Mouse (Mus musculus) WW6 (cell line): ENCODE data around the gene Dnajb4.

ENCODE experiments used
- DNase-seq: peaks from one replicate; pipeline ENCODE4 v3.0.0-alpha.2; 2013; ENCODE audit warnings: low read depth, low spot score

The Dnajb4 gene

GRCm38 (mm10) chr3:152172322-152172935, 37.7 kb downstream of the Dnajb4 start:
- DNase-seq = no peak

GRCm38 (mm10) chr3:152171862-152172261, 38.2 kb downstream of the Dnajb4 start:
- no peak for DNase-seq

GRCm38 (mm10) chr3:152171236-152171635, 38.9 kb downstream of the Dnajb4 start:
- DNase-seq = no peak

- DNase-seq = no peak
These were observed 39.7 kb downstream of the Dnajb4 start for GRCm38 (mm10) chr3:152170407-152170806.

GRCm38 (mm10) chr3:152168007-152168406, 42.1 kb downstream of the Dnajb4 start:
- no peak for DNase-seq

GRCm38 (mm10) chr3:152166699-152167451, 43.2 kb downstream of the Dnajb4 start:
- no peak for DNase-seq

- no peak for DNase-seq
These were observed 44.0 kb downstream of the Dnajb4 start, which contains the start of gene Gipc2 for GRCm38 (mm10) chr3:152166099-152166423. Gene Gipc2, minus strand, starts transcription at chr3:152166230.

GRCm38 (mm10) chr3:152165351-152166098, 44.6 kb downstream of the Dnajb4 start:
- peak; percentile 75 for DNase-seq

GRCm38 (mm10) chr3:152165014-152165350, 45.1 kb downstream of the Dnajb4 start:
- DNase-seq = no peak

- DNase-seq = no peak
These were observed 46.8 kb downstream of the Dnajb4 start for GRCm38 (mm10) chr3:152163320-152163719.

GRCm38 (mm10) chr3:152160607-152161006, 49.5 kb downstream of the Dnajb4 start:
- no peak for DNase-seq

- no peak for DNase-seq
These were observed 50.8 kb downstream of the Dnajb4 start for GRCm38 (mm10) chr3:152159321-152159720.

GRCm38 (mm10) chr3:152158344-152159291, 51.5 kb downstream of the Dnajb4 start:
- no peak for DNase-seq

GRCm38 (mm10) chr3:152156816-152157496, 53.1 kb downstream of the Dnajb4 start:
- DNase-seq = no peak

- no peak for DNase-seq
These were observed 54.7 kb downstream of the Dnajb4 start for GRCm38 (mm10) chr3:152155296-152155948.

- no peak for DNase-seq
These were observed 56.0 kb downstream of the Dnajb4 start for GRCm38 (mm10) chr3:152154095-152154494.

GRCm38 (mm10) chr3:152153152-152153551, 57.0 kb downstream of the Dnajb4 start:
- no peak for DNase-seq

GRCm38 (mm10) chr3:152152483-152152804, 57.7 kb downstream of the Dnajb4 start:
- DNase-seq = no peak

- DNase-seq = no peak
These were observed 58.2 kb downstream of the Dnajb4 start for GRCm38 (mm10) chr3:152151725-152152482.

GRCm38 (mm10) chr3:152149863-152150262, 60.2 kb downstream of the Dnajb4 start:
- DNase-seq = no peak
